Mouse (Mus musculus): Measurements from ENCODE around the gene Slc6a12.

The Slc6a12 gene

DNA sequence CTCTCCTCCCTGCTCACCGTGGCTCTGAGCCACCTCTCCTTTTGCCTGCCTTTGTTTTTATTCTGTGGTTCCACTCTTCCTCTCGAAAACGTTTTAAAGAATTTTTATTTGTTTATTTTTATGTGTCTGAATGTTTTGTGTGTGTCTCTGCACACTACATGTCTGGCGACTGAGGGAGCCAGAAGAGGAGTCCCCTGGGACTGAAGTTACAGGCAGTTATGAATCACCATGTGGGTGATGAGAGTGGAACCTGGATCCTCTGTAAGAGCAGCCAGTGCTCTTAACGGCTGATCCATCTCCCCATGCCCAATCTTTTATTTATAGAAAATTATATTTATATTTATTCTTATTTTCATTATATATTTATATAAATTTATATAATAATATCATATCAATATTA lies 1.5 kb downstream of the Slc6a12 start:
- DNase-seq, result no peak

DNA sequence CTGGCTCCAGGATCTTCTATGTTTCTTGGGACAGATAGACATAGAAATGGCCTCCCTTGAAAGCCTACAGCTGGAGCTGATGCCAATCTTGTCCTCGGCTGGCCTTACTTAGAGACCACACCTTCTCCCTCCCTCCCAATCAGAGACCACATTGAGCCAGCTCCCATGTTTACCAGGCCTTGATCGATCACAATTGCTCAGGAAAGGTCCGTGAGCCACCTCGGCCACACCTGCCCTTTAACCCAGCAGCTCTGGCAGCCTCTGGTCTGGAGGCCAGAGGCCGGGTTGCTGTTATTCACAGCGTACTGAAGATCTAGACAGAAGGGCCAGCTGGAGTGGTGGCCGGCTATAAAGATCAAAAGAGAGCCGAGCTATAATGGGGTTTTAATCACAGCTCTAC lies 3.6 kb downstream of the Slc6a12 start:
- DNase-seq, result no peak

GRCm38 (mm10) chr6:121352276-121352675 lies 9.4 kb downstream of the Slc6a12 start:
- no peak for DNase-seq

GRCm38 (mm10) chr6:121356041-121356440 lies 13.2 kb downstream of the Slc6a12 start:
- no peak for DNase-seq

GRCm38 (mm10) chr6:121357232-121357631 lies 14.4 kb downstream of the Slc6a12 start:
- DNase-seq, result no peak

GRCm38 (mm10) chr6:121363061-121363460 lies 20.2 kb downstream of the Slc6a12 start:
- DNase-seq, result no peak

- no peak for DNase-seq
Measured at GRCm38 (mm10) chr6:121363956-121364355, 21.1 kb downstream of the Slc6a12 start.

GRCm38 (mm10) chr6:121366537-121366936 lies 23.7 kb downstream of the Slc6a12 start:
- peak; percentile 12 for DNase-seq

GRCm38 (mm10) chr6:121367099-121367498 lies 24.2 kb downstream of the Slc6a12 start:
- no peak for DNase-seq

DNA sequence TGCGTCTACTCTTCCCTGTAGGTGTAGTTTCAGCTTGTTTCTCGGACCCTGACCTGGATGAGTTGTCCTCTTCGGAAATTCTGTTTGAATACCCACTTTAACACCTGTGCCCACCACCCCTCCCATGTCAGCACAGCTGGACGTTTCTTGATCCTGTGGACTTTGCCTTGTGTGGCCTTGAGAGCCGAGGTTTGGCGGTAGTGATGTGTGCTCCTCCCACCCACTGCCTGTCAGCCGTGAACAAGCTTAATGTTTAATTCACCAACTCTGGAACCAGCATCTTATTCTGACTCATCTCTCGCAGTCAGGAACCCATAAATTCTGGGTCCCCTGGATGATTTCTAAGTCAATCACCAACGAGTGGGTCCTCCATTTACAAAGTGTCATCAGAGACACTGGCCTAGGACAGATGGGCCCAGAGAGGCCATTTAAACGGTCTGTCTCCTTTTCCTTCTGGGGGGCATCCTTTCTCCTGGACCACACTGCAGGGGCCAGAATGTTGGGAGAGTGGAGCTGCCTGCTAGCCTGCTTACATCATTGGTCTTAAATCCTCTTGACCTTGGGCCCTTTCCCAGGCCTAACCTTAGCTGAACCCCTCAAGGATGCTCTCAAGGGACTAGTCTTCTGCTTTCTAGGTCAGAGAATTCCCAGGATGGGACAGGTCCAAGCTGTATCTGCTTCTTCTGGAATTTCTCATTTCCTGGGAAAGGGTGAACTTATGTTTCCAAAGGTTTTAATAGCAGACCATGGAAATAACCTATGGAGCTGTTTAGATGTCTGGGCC lies 28.5 kb downstream of the Slc6a12 start:
- no peak for DNase-seq

GRCm38 (mm10) chr6:121376159-121376558 lies 33.3 kb downstream of the Slc6a12 start:
- no peak for DNase-seq

GRCm38 (mm10) chr6:121378256-121378655 lies 35.4 kb downstream of the Slc6a12 start:
- no peak for DNase-seq

- DNase-seq, result no peak
Measured at GRCm38 (mm10) chr6:121380576-121380975, 37.7 kb downstream of the Slc6a12 start.

- no peak for DNase-seq
Measured at GRCm38 (mm10) chr6:121382071-121382470, 39.2 kb downstream of the Slc6a12 start.

DNA sequence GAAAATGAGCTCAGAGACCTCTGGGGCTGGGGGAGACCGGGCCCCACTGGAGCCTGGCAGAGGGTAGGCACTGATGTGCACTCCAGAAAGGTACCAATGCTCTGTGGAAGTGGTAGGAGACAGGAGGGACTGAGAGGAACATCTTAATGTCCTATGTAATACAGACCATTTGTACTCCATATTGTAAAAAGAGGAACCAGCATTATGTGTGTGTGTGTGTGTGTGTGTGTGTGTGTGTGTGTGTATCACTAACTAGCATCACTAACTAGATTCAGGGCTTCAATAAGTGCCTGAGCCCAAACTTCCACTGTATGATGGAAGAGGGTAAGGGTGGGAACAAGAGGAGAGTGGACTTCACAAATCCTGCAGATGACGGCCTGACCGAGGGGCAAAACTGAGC lies 42.5 kb downstream of the Slc6a12 start:
- DNase-seq, result no peak

DNA sequence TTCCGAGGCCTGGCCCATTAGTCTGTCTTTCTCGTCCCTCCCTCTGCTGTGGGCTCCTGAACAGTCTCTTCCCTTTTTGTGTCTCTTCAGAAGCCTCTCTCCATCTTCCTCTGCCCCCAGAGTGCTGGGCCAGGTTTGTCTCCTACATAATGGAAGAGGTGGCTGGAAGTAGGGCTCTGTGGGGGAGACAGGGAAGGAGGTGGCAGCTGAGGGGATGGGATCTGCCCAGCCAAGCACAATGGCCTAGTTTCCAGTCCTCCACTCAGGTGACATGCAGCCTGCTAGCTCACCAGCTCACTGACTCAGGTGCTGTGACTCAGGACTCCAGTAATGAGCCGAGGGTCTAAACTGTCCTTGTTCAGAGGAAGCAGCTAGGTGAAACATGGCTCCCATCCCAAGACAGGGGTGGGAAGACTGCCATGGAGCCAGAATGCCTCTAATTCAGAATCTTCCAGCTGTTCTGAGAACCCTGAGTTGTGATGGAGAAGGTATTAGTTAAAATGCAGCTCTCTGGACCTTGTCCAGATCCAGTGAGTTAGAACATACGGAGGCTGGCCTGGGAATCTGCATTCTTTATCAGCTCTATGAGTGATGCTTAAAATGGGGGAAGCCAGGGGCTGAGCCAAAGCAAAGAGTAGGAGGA lies 49.9 kb downstream of the Slc6a12 start:
- DNase-seq, result no peak

GRCm38 (mm10) chr6:121401140-121401539 lies 58.3 kb downstream of the Slc6a12 start:
- DNase-seq, result no peak

DNA sequence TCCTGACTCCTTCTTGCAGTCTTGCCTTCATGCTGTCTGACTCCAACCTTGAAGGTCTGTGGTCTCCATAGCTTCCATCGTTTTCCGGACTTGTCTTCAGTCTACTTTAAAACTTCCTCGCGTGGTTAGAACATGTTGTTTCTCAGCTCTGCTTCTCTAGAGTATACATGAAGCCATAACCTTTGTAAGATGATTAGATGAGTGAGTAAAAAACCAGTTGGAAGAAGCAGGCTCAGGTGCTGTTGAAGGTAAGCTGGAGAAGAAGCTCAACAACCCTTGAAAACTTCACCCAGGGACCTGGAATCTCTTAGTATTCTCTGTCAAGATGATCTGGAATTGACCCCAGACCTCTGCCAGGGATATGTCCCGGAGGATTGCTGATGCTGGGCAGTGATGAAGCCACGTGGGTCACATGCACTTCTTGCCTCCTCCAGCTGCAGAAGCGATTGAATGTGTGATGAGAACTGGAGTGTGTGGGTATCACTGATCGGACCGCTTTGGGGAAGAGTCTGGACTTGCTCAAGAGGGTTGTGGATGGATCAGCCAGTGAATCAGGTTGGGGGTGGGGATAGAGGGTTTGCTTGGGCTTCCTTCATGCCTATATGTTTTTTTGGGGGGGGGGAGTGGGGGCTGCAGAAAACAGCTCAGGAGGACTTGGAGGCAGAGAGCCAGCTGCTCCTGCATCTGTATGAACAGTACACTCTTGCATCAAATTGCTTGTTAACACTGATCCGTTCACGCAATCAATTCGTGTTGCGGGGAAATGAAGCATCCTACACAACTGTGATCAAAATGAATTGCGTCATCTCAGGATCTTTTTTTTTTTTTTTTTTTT lies 59.2 kb downstream of the Slc6a12 start:
- no peak for DNase-seq

DNA sequence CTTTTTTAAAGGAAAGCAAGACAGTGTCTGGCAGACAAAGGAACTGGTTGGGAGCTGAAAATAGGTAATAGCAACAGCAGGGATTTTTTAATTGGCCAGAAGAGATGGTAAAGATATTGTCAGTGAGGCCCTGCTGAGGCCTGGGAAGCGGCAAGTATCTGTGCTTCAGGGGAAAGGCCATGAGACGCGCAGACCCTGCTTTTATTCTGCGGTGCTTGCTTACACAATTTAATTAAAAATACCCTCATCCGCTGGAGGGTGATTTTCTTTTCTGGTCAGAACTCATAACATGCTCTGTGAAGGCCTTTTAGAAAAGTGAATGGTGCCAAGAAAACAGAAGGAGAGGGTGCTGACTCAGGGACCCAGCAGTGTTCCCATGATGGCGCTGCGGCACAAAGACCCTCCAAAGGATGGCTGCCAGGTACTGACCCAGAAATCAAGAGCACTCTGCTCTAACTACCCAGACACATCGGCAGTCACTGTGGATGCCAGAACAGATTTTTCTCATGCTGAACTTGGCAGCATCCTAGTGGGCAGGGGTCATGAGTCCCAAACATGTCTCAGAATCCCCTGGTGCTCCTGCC lies 59.9 kb downstream of the Slc6a12 start:
- DNase-seq, result no peak

- no peak for DNase-seq
Measured at GRCm38 (mm10) chr6:121405311-121405710, 62.4 kb downstream of the Slc6a12 start.

DNA sequence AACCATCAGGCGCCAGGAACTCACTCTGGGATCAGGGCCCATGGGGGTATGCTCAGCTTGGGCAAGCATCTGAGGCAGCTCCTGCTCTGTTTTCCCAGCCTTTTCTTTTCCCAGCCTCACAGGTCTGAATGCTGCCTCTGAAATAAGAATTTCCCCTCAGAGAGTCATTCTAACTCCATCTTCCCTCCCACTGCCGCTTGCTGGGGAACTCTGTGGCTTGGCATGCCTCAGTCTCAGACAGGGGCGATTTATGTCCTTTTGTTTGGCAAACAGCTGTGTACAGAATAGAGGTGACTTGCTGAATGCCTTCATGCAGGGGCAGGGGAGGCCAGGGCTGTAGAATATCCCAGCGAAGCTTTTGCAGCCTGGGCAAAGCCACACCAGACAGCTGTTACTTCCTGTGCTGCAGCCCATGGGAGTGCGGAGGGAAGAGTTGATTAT lies 64.7 kb downstream of the Slc6a12 start:
- no peak for DNase-seq

- DNase-seq, result no peak
Measured at GRCm38 (mm10) chr6:121412558-121413297, 69.9 kb downstream of the Slc6a12 start.

Data from cerebellum, adult 9-10 months (tissue).